ENCODE assay signal across 21 mouse cellular contexts in the genomic region with DNA sequence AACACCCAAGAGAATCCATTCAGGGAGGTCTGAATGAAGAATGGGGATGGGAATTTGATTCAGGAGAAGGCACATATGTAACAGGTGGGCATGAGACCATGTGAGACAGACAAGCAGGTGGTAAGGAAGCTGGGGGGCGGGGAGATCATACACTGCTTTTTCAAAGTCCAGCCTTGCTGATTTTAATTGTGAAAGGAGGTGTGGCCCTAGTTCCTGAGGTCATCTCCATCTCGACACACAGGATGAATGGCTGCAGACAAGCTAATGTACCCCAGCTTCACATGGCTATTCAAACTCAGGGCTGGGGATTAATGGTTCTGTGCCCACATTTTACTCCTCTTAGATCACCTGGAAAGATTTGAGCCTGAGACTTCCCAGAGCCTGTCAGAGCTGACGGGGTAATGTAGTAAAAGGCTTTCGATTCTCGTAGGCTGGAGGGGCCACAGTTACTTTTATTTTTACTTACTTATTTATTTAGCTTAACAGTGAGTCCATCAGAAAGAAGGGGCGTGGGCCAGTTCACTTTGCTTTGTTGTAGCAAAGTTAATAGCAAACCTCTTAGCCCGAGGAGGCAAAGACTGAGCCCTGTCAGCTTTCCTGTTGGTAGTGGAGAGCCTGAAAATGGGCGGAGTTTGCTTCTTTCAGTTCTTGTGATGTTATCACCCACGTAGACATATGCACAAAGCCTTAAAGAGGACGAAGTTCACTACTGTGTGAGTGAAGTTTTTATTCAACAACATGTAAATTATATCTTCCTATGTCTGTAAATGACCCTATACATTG.
"Had no signal": no experiment of that assay in that cellular context is flagged by ENCODE, and none has a peak within 500 bp of the region (broad histone marks: within the 10 kb centered on the region; RNA-seq: fewer than 3 reads in every experiment).

No protein-coding gene starts in this region.

- H3K9ac ChIP-seq: limb, embryonic 13.5 days; liver, embryonic 12.5 days; liver, embryonic 15.5 days; lung, embryonic 15.5 days; midbrain, embryonic 12.5 days; midbrain, embryonic 15.5 days; neural tube, embryonic 12.5 days; neural tube, embryonic 15.5 days had no signal

- H3K4me1 ChIP-seq: limb, embryonic 13.5 days; liver, embryonic 12.5 days; liver, embryonic 15.5 days; lung, embryonic 15.5 days; midbrain, embryonic 12.5 days; midbrain, embryonic 15.5 days; neural tube, embryonic 12.5 days; neural tube, embryonic 15.5 days had no signal

- H3K27me3 ChIP-seq: limb, embryonic 13.5 days; liver, embryonic 12.5 days; liver, embryonic 15.5 days; lung, embryonic 15.5 days; midbrain, embryonic 12.5 days; midbrain, embryonic 15.5 days; neural tube, embryonic 12.5 days; neural tube, embryonic 15.5 days had no signal

- H3K27ac ChIP-seq: limb, embryonic 10.5 days; limb, embryonic 13.5 days; liver, embryonic 12.5 days; liver, embryonic 15.5 days; lung, embryonic 15.5 days; midbrain, embryonic 12.5 days; midbrain, embryonic 15.5 days; neural tube, embryonic 12.5 days; neural tube, embryonic 15.5 days had no signal

- DNase-seq: kidney, adult 8-10 months; kidney, postnatal 14 days; kidney, postnatal 4 days; layer of hippocampus, adult 9-11 months; liver; lung, adult 18-20 months; lung, postnatal 10 days; lung, postnatal 4 days; right cerebral cortex, adult 18-20 months; right cerebral cortex, postnatal 14 days; thymus, postnatal 25 days had no signal

- ATAC-seq: inflammation-experienced regulatory T-cells, adult 6 months; liver, embryonic 12.5 days; midbrain, embryonic 15.5 days had no signal

- H3K9me3 ChIP-seq: limb, embryonic 10.5 days; limb, embryonic 13.5 days; liver, embryonic 12.5 days; liver, embryonic 15.5 days; lung, embryonic 15.5 days; midbrain, embryonic 12.5 days; midbrain, embryonic 15.5 days; neural tube, embryonic 12.5 days; neural tube, embryonic 15.5 days had no signal

- H3K4me2 ChIP-seq: limb, embryonic 13.5 days; liver, embryonic 12.5 days; liver, embryonic 15.5 days; lung, embryonic 15.5 days; midbrain, embryonic 12.5 days; midbrain, embryonic 15.5 days; neural tube, embryonic 12.5 days; neural tube, embryonic 15.5 days had no signal

- H3K4me3 ChIP-seq: limb, embryonic 10.5 days; limb, embryonic 13.5 days; liver, embryonic 12.5 days; liver, embryonic 15.5 days; lung, embryonic 15.5 days; midbrain, embryonic 12.5 days; midbrain, embryonic 15.5 days; neural tube, embryonic 12.5 days; neural tube, embryonic 15.5 days had no signal

- H3K36me3 ChIP-seq: limb, embryonic 10.5 days; limb, embryonic 13.5 days; liver, embryonic 12.5 days; liver, embryonic 15.5 days; lung, embryonic 15.5 days; midbrain, embryonic 12.5 days; midbrain, embryonic 15.5 days; neural tube, embryonic 12.5 days; neural tube, embryonic 15.5 days had no signal
